Mouse (Mus musculus): ENCODE results near the gene Nagpa.
"Not testable (repeated sequence)": the region's sequence is repeated elsewhere in the genome, so short reads cannot be mapped to it uniquely, and the experiment has no call there.

The Nagpa gene

GRCm38 (mm10) chr16:5203668-5204433 is at the start of gene Nagpa:
Gene Nagpa, minus strand, starts transcription at chr16:5204012.
- DNase-seq (ENCODE audit: low read depth), result peak; percentile 68

GRCm38 (mm10) chr16:5252260-5252659 is 48.4 kb upstream of the Nagpa start:
- DNase-seq (ENCODE audit: low read depth), result no peak

GRCm38 (mm10) chr16:5250891-5251290 is 47.1 kb upstream of the Nagpa start:
- no peak for DNase-seq (ENCODE audit: low read depth)

GRCm38 (mm10) chr16:5244411-5244810 is 40.6 kb upstream of the Nagpa start:
- peak; percentile 44 for DNase-seq (ENCODE audit: low read depth)

- DNase-seq (ENCODE audit: low read depth), result no peak
Measured at GRCm38 (mm10) chr16:5242882-5243281, 39.1 kb upstream of the Nagpa start.

- no peak for DNase-seq (ENCODE audit: low read depth)
Measured at GRCm38 (mm10) chr16:5242355-5242754, 38.5 kb upstream of the Nagpa start.

- peak; percentile 90 for DNase-seq (ENCODE audit: low read depth)
Measured at GRCm38 (mm10) chr16:5233418-5234313, 29.9 kb upstream of the Nagpa start, which contains the start of gene Alg1. Gene Alg1, plus strand, starts transcription at chr16:5233621.

- no peak for DNase-seq (ENCODE audit: low read depth)
Measured at GRCm38 (mm10) chr16:5232982-5233381, 29.2 kb upstream of the Nagpa start.

GRCm38 (mm10) chr16:5228103-5228502 is 24.3 kb upstream of the Nagpa start:
- DNase-seq (ENCODE audit: low read depth), result not testable (repeated sequence)

GRCm38 (mm10) chr16:5227501-5227900 is 23.7 kb upstream of the Nagpa start:
- not testable (repeated sequence) for DNase-seq (ENCODE audit: low read depth)

- not testable (repeated sequence) for DNase-seq (ENCODE audit: low read depth)
Measured at GRCm38 (mm10) chr16:5226534-5226933, 22.7 kb upstream of the Nagpa start.

GRCm38 (mm10) chr16:5222140-5222539 is 18.3 kb upstream of the Nagpa start, which contains the start of gene AU021092:
Gene AU021092, minus strand, starts transcription at chr16:5222299.
- no peak for DNase-seq (ENCODE audit: low read depth)

GRCm38 (mm10) chr16:5221403-5221802 is 17.6 kb upstream of the Nagpa start:
- DNase-seq (ENCODE audit: low read depth), result no peak

GRCm38 (mm10) chr16:5217341-5218133 is 13.7 kb upstream of the Nagpa start:
- no peak for DNase-seq (ENCODE audit: low read depth)

GRCm38 (mm10) chr16:5216686-5217085 is 12.9 kb upstream of the Nagpa start:
- no peak for DNase-seq (ENCODE audit: low read depth)

- no peak for DNase-seq (ENCODE audit: low read depth)
Measured at GRCm38 (mm10) chr16:5214126-5214525, 10.3 kb upstream of the Nagpa start.

- DNase-seq (ENCODE audit: low read depth), result no peak
Measured at GRCm38 (mm10) chr16:5212150-5212549, 8.3 kb upstream of the Nagpa start.

GRCm38 (mm10) chr16:5210365-5210764 is 6.6 kb upstream of the Nagpa start:
- no peak for DNase-seq (ENCODE audit: low read depth)

GRCm38 (mm10) chr16:5206051-5206450 is 2.2 kb upstream of the Nagpa start:
- no peak for DNase-seq (ENCODE audit: low read depth)

- no peak for DNase-seq (ENCODE audit: low read depth)
Measured at GRCm38 (mm10) chr16:5205431-5205970, 1.7 kb upstream of the Nagpa start.

- DNase-seq (ENCODE audit: low read depth), result peak; percentile 16
Measured at GRCm38 (mm10) chr16:5203200-5203599, 612 bp downstream of the Nagpa start.

- peak; percentile 54 for DNase-seq (ENCODE audit: low read depth)
Measured at GRCm38 (mm10) chr16:5202681-5203080, 1.1 kb downstream of the Nagpa start.
